Mouse (Mus musculus) gastrocnemius, adult 2 months (tissue): ENCODE results near the gene Cstb. TPM values are rescaled to one million over a fixed set of nuclear protein-coding genes. Genes with fewer than 3 reads are reported as not detected.
A peak's percentile ranks its signal among the peaks of the same experiment; 100 is the strongest.

Experiments used
- DNase-seq: peaks from one replicate; pipeline ENCODE4 v3.0.0; 2022
- H3K27ac ChIP-seq: fragments of 200-600 bp; 2 replicates; pipeline ENCODE4 v1.8.1; 2022; ENCODE audit warnings: mild to moderate bottlenecking
- H3K4me3 ChIP-seq: fragments of 200-600 bp; 2 replicates; pipeline ENCODE4 v1.8.1; 2022; ENCODE audit warnings: mild to moderate bottlenecking, moderate library complexity
- CTCF ChIP-seq: fragments of 200-600 bp; IDR thresholded peaks from 2 replicates; pipeline ENCODE4 v1.8.1; 2022; ENCODE audit warnings: antibody characterized with exemption, mild to moderate bottlenecking, moderate library complexity
- intact Hi-C: fragments of 180-260 bp; cut with DNase I; formaldehyde crosslinking; loops from one replicate; pipeline ENCODE4 v1.15.1; 2025
- microRNA-seq: library from miRNA; unstranded; fragments of <30 nt; microRNA quantifications from one replicate; pipeline ENCODE4 v1.2.0, GENCODE M21; 2021
- total RNA-seq, 2 experiments: library from RNA; stranded (reverse); gene quantifications; 2 replicates each; pipeline ENCODE4 v1.2.3; 2021

The Cstb gene
- total RNA-seq, 2 experiments from 2014 or later, result 11.9 to 15.3 TPM

GRCm38 (mm10) chr10:78467761-78468310, 42.4 kb downstream of the Cstb start:
- TF ChIP-seq CTCF, result no peak
- peak; percentile 75 for DNase-seq
- H3K27ac ChIP-seq, result no peak overlapping the region
- intact Hi-C loops, result loop anchor here (10.0 kb wide), 1 partner anchor 107 kb away; the partner anchor contains the start of gene Ilvbl
- no peak overlapping the region for H3K4me3 ChIP-seq

DNA sequence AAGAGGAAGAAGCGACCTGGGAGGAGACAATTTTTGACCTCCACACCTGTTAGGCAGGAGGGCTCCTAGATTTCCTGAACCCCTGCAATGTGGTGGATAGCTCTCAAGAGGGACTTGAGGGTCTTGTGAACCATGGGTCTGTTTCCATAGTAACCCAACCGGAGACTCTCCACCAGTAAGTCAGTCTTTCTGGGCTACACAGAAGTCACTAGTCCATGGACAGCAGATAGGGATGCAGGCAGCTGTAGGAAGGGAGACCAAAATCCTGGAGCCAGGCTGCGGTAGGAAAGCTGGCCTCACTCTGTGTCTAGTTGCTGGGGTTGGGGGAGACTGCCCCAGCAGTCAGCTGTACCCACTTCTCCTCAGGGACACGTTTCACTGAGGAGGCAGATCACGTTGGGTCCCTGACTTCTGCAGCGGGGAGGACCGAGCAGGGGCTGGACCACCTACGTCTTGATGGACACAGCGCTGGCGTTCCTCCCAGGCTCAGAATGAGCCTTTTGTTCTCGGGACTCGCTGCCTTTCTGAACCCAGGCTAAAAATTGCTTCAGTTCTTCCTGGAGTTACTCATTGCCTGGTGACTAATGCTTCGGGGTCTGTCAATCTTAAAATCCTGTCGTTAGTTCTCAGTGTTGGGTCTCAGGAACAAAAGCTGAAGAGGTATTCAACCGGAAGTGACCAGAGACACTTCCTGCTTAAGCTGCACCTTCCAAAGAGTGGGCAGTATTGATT, 45.3 kb downstream of the Cstb start:
- no peak for DNase-seq
- TF ChIP-seq CTCF, result no peak
- H3K4me3 ChIP-seq, result peak overlapping the region; percentile 11; the same call in 1 of the 2 replicates
- intact Hi-C loops, result no loop called here
- no peak overlapping the region for H3K27ac ChIP-seq

GRCm38 (mm10) chr10:78472046-78472445, 46.6 kb downstream of the Cstb start:
- Histone ChIP-seq H3K27ac (no peak overlapping the region), H3K4me3 (no peak overlapping the region)
- intact Hi-C loops, result no loop called here
- DNase-seq, result no peak
- no peak for TF ChIP-seq CTCF

DNA sequence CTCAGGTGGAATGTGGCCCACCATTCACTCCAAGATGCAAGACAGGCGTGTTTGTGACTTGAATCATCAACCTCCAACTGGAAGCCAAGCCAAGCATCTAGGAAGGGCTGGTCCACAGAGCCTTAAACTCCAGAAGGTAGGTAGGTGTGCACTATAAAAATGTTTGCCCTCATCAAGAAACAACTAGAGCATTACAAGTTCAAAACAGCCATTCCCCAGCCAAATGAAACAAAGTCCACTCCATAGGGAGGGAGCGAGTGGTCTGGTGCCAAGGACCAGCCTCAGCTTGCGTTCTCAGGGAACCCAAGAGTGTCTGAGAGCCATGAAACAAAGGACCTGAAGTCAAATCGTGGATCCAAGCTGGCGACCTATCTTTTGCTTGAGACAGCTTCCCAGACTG, 48.0 kb downstream of the Cstb start:
- H3K27ac ChIP-seq, result peak overlapping the region; percentile 38; the same call in 1 of the 2 replicates
- no peak overlapping the region for H3K4me3 ChIP-seq
- TF ChIP-seq CTCF, result no peak
- no peak for DNase-seq
- intact Hi-C loops, result no loop called here

GRCm38 (mm10) chr10:78474759-78475158, 49.3 kb downstream of the Cstb start:
- no peak for TF ChIP-seq CTCF
- no peak overlapping the region for H3K4me3 ChIP-seq
- no peak overlapping the region for H3K27ac ChIP-seq
- intact Hi-C loops, result no loop called here
- no peak for DNase-seq

GRCm38 (mm10) chr10:78476821-78477220, 51.4 kb downstream of the Cstb start:
- intact Hi-C loops, result no loop called here
- no peak for DNase-seq
- Histone ChIP-seq H3K27ac (no peak overlapping the region), H3K4me3 (no peak overlapping the region)
- TF ChIP-seq CTCF, result no peak

Small RNA genes lying within 50 kb of the gene (microRNA-seq; reads per million reads assigned to microRNA genes)
- not detected for gene Mir6410
- not detected for gene Mir6907
- not detected for gene Mir6908

Other genes starting within 250 kb of the Cstb start
- gene Pwp2, start 240.5 kb upstream of the Cstb start, total RNA-seq, result 10 to 100 TPM; 10.7 to 11.0 TPM
- gene Trappc10, start 181.0 kb upstream of the Cstb start, total RNA-seq, result 10 to 100 TPM; 37.9 to 40.1 TPM
- gene Agpat3, start 73.2 kb upstream of the Cstb start, total RNA-seq, result 100 to 1,000 TPM; 108 to 135 TPM
- 10 to 100 TPM; 63.5 to 66.4 TPM for gene Rrp1, start 12.6 kb upstream of the Cstb start, total RNA-seq
- gene Pdxk, start 39.3 kb downstream of the Cstb start, total RNA-seq, result 10 to 100 TPM in 1 of 2 experiments, 1 to 10 TPM in 1; 5.1 to 10.4 TPM
- not detected for gene Olfr1358, start 91.8 kb downstream of the Cstb start, total RNA-seq
- gene Ilvbl, start 148.7 kb downstream of the Cstb start, total RNA-seq, result 10 to 100 TPM in 1 of 2 experiments, 1 to 10 TPM in 1; 9.0 to 17.9 TPM
- gene Syde1, start 166.3 kb downstream of the Cstb start, total RNA-seq, result 1 to 10 TPM; 3.0 to 5.1 TPM
- not detected for gene Olfr1357, start 192.4 kb downstream of the Cstb start, total RNA-seq